Mouse (Mus musculus): ENCODE measurements around the gene Lrch2.

DNA sequence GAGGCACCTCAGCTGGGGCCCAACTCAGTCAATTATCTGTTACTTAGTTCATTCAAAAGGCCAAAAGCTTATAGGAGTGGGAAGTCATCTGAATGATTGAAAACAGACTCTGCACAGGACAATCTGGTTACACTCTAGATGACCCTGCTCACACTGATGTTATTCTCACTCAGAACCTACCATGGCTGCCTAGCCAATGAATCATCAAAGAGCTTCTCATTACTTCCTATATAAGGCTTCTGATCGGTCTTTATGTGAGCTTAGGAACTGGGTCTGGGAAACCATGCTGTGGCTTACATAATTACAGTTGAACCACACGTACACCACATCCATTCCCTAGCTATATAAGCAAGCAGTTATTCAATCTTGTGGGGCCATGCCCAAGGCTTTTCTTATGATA lies 18.3 kb downstream of the Lrch2 start:
- TF ChIP-seq CTCF (IDR thresholded peaks at IDR 0.05 in 2 of 3, conservative IDR thresholded peaks at IDR 0.05 in 1 of 3; ENCODE audit: control insufficient read depth in 1 of 3, insufficient read depth in 1 of 3, low read depth in 2 of 3, low read length in 3 of 3, poor library complexity in 1 of 3, severe bottlenecking in 1 of 3) (no peak), ETS1 (IDR thresholded peaks at IDR 0.05; ENCODE audit: low read depth, low read length) (no peak), USF1 (IDR thresholded peaks at IDR 0.05; ENCODE audit: low read depth, low read length) (no peak), TCF12 (IDR thresholded peaks at IDR 0.05; ENCODE audit: low read depth, low read length) (no peak), POLR2AphosphoS2 (IDR thresholded peaks at IDR 0.05; ENCODE audit: low read length) (no peak)

Measured in MEL (cell line).